Mouse (Mus musculus): ENCODE results near the gene Gatad2a. TPM values are rescaled to one million over a fixed set of nuclear protein-coding genes. Genes with fewer than 3 reads are reported as not detected.

The Gatad2a gene
- total RNA-seq, 1 experiment from 2014 or later = 52.6 TPM

GRCm38 (mm10) chr8:69911917-69912316, 84.3 kb downstream of the Gatad2a start:
- no peak for ATAC-seq (ENCODE audit: extremely low read depth, insufficient number of reproducible peaks, low FRiP score, poor library complexity, severe bottlenecking)

- no peak for ATAC-seq (ENCODE audit: extremely low read depth, insufficient number of reproducible peaks, low FRiP score, poor library complexity, severe bottlenecking)
Measured at GRCm38 (mm10) chr8:69907106-69907505, 89.1 kb downstream of the Gatad2a start.

GRCm38 (mm10) chr8:69906260-69906659, 89.9 kb downstream of the Gatad2a start:
- ATAC-seq (ENCODE audit: extremely low read depth, insufficient number of reproducible peaks, low FRiP score, poor library complexity, severe bottlenecking) = no peak

- ATAC-seq (ENCODE audit: extremely low read depth, insufficient number of reproducible peaks, low FRiP score, poor library complexity, severe bottlenecking) = no peak
Measured at GRCm38 (mm10) chr8:69904096-69904495, 92.1 kb downstream of the Gatad2a start.

GRCm38 (mm10) chr8:69903063-69903542, 93.1 kb downstream of the Gatad2a start:
- ATAC-seq (ENCODE audit: extremely low read depth, insufficient number of reproducible peaks, low FRiP score, poor library complexity, severe bottlenecking) = peak; percentile 45

GRCm38 (mm10) chr8:69902163-69903062, 93.8 kb downstream of the Gatad2a start, which contains the start of the genes Tssk6, Ndufa13 and Yjefn3:
Gene Tssk6 (plus strand): TSS chr8:69902184.
Gene Ndufa13 (minus strand): TSS chr8:69902558.
Gene Yjefn3 (minus strand): TSS chr8:69902712.
- peak; percentile 7; the same call in 1 of the 2 replicates for ATAC-seq (ENCODE audit: extremely low read depth, insufficient number of reproducible peaks, low FRiP score, poor library complexity, severe bottlenecking)

- ATAC-seq (ENCODE audit: extremely low read depth, insufficient number of reproducible peaks, low FRiP score, poor library complexity, severe bottlenecking) = peak; percentile 84
Measured at GRCm38 (mm10) chr8:69901484-69902162, 94.6 kb downstream of the Gatad2a start.

- ATAC-seq (ENCODE audit: extremely low read depth, insufficient number of reproducible peaks, low FRiP score, poor library complexity, severe bottlenecking) = no peak
Measured at GRCm38 (mm10) chr8:69900895-69901451, 95.2 kb downstream of the Gatad2a start.

- ATAC-seq (ENCODE audit: extremely low read depth, insufficient number of reproducible peaks, low FRiP score, poor library complexity, severe bottlenecking) = no peak
Measured at GRCm38 (mm10) chr8:69899876-69900275, 96.3 kb downstream of the Gatad2a start.

GRCm38 (mm10) chr8:69897857-69898256, 98.3 kb downstream of the Gatad2a start:
- no peak for ATAC-seq (ENCODE audit: extremely low read depth, insufficient number of reproducible peaks, low FRiP score, poor library complexity, severe bottlenecking)

GRCm38 (mm10) chr8:69895772-69896451, 100.3 kb downstream of the Gatad2a start:
- no peak for ATAC-seq (ENCODE audit: extremely low read depth, insufficient number of reproducible peaks, low FRiP score, poor library complexity, severe bottlenecking)

- no peak for ATAC-seq (ENCODE audit: extremely low read depth, insufficient number of reproducible peaks, low FRiP score, poor library complexity, severe bottlenecking)
Measured at GRCm38 (mm10) chr8:69894836-69895332, 101.3 kb downstream of the Gatad2a start.

- no peak for ATAC-seq (ENCODE audit: extremely low read depth, insufficient number of reproducible peaks, low FRiP score, poor library complexity, severe bottlenecking)
Measured at GRCm38 (mm10) chr8:69893863-69894262, 102.3 kb downstream of the Gatad2a start.

GRCm38 (mm10) chr8:69890813-69891241, 105.4 kb downstream of the Gatad2a start:
- ATAC-seq (ENCODE audit: extremely low read depth, insufficient number of reproducible peaks, low FRiP score, poor library complexity, severe bottlenecking) = no peak

- no peak for ATAC-seq (ENCODE audit: extremely low read depth, insufficient number of reproducible peaks, low FRiP score, poor library complexity, severe bottlenecking)
Measured at GRCm38 (mm10) chr8:69888902-69889301, 107.3 kb downstream of the Gatad2a start.

GRCm38 (mm10) chr8:69888244-69888866, 107.8 kb downstream of the Gatad2a start:
- no peak for ATAC-seq (ENCODE audit: extremely low read depth, insufficient number of reproducible peaks, low FRiP score, poor library complexity, severe bottlenecking)

- peak; percentile 11; the same call in 1 of the 2 replicates for ATAC-seq (ENCODE audit: extremely low read depth, insufficient number of reproducible peaks, low FRiP score, poor library complexity, severe bottlenecking)
Measured at GRCm38 (mm10) chr8:69887289-69888243, 108.6 kb downstream of the Gatad2a start, which contains the start of gene Cilp2. Gene Cilp2 (minus strand): TSS chr8:69887687.

All from neutrophil, adult 5-6 weeks (primary cell).